Mouse (Mus musculus) hindbrain, embryonic 14.5 days (tissue): ENCODE data around the gene Aplp2. TPM values are rescaled to one million over a fixed set of nuclear protein-coding genes. Genes with fewer than 3 reads are reported as not detected.

Source experiments
- ATAC-seq: fragments of 200-750 bp; cut with Nextera tagmentation; 2 replicates; pipeline ENCODE4 v1.8.0; 2017; ENCODE audit warnings: moderate number of reproducible peaks, mild to moderate bottlenecking, moderate TSS enrichment, moderate library complexity; ENCODE audit not compliant: low FRiP score
- DNase-seq: peaks from one replicate; pipeline ENCODE4 v3.0.0-alpha.2; 2015; ENCODE audit warnings: low spot score
- H3K27ac ChIP-seq: fragments of 300-500 bp; sonication (generic); 2 replicates; pipeline ENCODE4 v1.5.1; 2014; ENCODE audit warnings: mild to moderate bottlenecking, moderate library complexity
- H3K27me3 ChIP-seq: fragments of 300-500 bp; sonication (generic); 2 replicates; pipeline ENCODE4 v1.6.1; 2014; ENCODE audit warnings: mild to moderate bottlenecking, low read length, mixed read lengths; ENCODE audit not compliant: control insufficient read depth, insufficient read depth
- H3K36me3 ChIP-seq: fragments of 300-500 bp; sonication (generic); replicated peaks from 2 replicates; pipeline ENCODE4 v1.6.1; 2014; ENCODE audit not compliant: control insufficient read depth, insufficient read depth
- H3K4me1 ChIP-seq: fragments of 300-500 bp; sonication (generic); replicated peaks from 2 replicates; pipeline ENCODE4 v1.6.1; 2014; ENCODE audit warnings: antibody characterized with exemption, low read length, mixed read lengths; ENCODE audit not compliant: control insufficient read depth, insufficient read depth
- H3K4me2 ChIP-seq: fragments of 300-500 bp; sonication (generic); replicated peaks from 2 replicates; pipeline ENCODE4 v1.6.1; 2014; ENCODE audit warnings: mild to moderate bottlenecking, moderate library complexity
- H3K4me3 ChIP-seq: fragments of 300-500 bp; sonication (generic); replicated peaks from 2 replicates; pipeline ENCODE4 v1.5.1; 2014; ENCODE audit warnings: mild to moderate bottlenecking, low read length
- H3K9ac ChIP-seq: fragments of 300-500 bp; sonication (generic); 2 replicates; pipeline ENCODE4 v1.6.1; 2014
- H3K9me3 ChIP-seq: fragments of 300-500 bp; sonication (generic); 2 replicates; pipeline ENCODE4 v1.6.1; 2016; ENCODE audit warnings: low read length; ENCODE audit not compliant: control insufficient read depth
- WGBS: fragments of 180-500 bp; shearing (Covaris S2); extraction: QIAGEN DNeasy Blood & Tissue Kit; methylation state at CpG from one replicate; pipeline ENCODE4 v1.1.7; 2014; 5-methylcytosine and 5-hydroxymethylcytosine counted together
- polyA plus RNA-seq: library from polyadenylated mRNA; unstranded; fragments of >200 nt; fragmentation: Nextera tagmentation; extraction: Ambion mirVana; gene quantifications from 2 replicates; pipeline ENCODE4 v1.2.1, GENCODE M21; 2014

Aplp2 gene
- polyA plus RNA-seq, 1 experiment from 2014 or later = 398 TPM

- Histone ChIP-seq H3K4me2 (no peak overlapping the region), H3K9me3 (no peaks in the 10 kb centered on the region), H3K27me3 (no peaks in the 10 kb centered on the region), H3K9ac (no peak overlapping the region), H3K4me3 (no peak overlapping the region), H3K27ac (no peak overlapping the region), H3K36me3 (no peaks in the 10 kb centered on the region), H3K4me1 (no peaks in the 10 kb centered on the region)
- DNase-seq (no peak), ATAC-seq (no peak)
- 64% methylated on average over 13 of the region's 13 CpGs for WGBS
Observed at GRCm38 (mm10) chr9:31122464-31123030, 89.1 kb downstream of the Aplp2 start.

DNA sequence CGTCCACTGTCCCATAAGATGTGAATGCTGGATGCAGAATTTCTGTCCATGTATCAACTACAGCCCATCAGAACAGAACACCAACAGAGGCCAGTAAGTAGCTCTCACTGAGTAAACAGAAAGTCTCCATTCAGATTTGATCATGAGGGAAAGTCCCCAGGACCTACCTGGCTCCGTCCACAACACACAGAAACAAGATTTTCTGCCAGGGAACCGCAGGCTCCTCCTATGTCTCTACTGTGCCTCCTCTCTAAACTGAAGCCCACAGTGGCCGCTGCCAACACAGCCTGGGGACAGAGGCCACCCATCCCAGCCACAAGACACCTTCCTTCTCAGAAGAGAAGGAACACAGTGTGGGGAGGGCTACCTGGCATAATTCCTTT is 91.1 kb downstream of the Aplp2 start:
- Histone ChIP-seq H3K4me1 (no peaks in the 10 kb centered on the region), H3K9ac (no peak overlapping the region), H3K27ac (no peak overlapping the region), H3K9me3 (no peaks in the 10 kb centered on the region), H3K4me3 (no peak overlapping the region), H3K4me2 (no peak overlapping the region), H3K27me3 (no peaks in the 10 kb centered on the region), H3K36me3 (no peaks in the 10 kb centered on the region)
- 77% methylated on average over 4 of the region's 4 CpGs for WGBS
- no peak for ATAC-seq
- no peak for DNase-seq

DNA sequence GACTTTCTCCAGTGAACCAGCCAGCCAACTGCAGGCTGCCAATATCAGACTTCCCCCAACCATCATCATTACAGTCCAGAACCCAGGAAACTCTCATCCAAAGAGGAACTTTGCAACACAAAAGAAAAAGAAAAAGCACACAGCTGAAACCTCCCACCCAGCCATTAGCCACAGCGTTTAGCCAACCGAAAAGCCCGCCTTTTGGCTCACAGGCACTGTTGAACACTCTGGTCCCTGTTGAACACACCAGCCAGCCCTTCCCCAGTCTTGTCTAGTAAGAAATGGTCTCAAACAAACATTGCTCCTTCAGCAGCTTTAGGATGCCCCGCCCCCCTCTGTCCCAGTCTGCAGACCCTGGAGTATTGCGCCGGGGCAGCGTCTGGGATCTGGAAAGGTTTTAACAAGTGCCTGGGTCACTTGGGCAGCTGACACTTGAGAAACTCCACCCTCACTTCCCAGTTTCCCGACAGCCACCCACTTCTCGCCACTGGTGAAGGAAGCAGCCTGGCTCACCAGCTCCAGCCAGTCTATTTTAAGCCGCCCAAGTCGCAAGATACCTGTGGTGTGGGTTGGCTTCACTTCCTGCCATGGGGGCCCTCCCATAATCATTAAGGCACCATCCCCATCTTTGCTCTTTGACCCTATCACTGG is 91.6 kb downstream of the Aplp2 start:
- no peaks in the 10 kb centered on the region for H3K27me3 ChIP-seq
- H3K9me3 ChIP-seq = no peaks in the 10 kb centered on the region
- no peak overlapping the region for H3K4me3 ChIP-seq
- H3K36me3 ChIP-seq = no peaks in the 10 kb centered on the region
- H3K27ac ChIP-seq = no peak overlapping the region
- DNase-seq = no peak
- H3K4me1 ChIP-seq = no peaks in the 10 kb centered on the region
- H3K9ac ChIP-seq = no peak overlapping the region
- no peak overlapping the region for H3K4me2 ChIP-seq
- 78% methylated on average over 11 of the region's 11 CpGs for WGBS
- no peak for ATAC-seq

DNA sequence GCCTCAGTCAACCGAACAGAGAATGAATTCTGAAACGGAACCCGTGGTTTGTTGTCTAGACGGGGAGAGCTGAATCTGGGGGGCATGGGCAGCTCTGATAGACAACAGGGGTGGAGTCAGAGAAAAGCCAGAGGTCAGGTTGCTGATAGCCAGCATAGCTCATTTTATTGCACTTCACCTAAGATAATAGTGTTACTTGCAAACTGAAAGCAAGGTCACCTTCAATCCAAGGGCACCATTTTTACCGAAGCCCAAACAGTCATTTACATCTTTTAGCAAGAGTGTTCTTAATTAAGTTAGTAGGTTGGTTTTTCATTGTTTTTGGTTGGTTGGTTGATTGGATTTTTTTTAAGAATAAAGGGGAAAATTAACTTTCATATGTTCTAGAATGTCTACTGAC is 92.2 kb downstream of the Aplp2 start:
- no peak for DNase-seq
- Histone ChIP-seq H3K9ac (no peak overlapping the region), H3K4me3 (no peak overlapping the region), H3K9me3 (no peaks in the 10 kb centered on the region), H3K27me3 (no peaks in the 10 kb centered on the region), H3K4me1 (no peaks in the 10 kb centered on the region), H3K36me3 (no peaks in the 10 kb centered on the region), H3K27ac (no peak overlapping the region), H3K4me2 (no peak overlapping the region)
- 86% methylated on average over 5 of the region's 5 CpGs for WGBS
- ATAC-seq = no peak

DNA sequence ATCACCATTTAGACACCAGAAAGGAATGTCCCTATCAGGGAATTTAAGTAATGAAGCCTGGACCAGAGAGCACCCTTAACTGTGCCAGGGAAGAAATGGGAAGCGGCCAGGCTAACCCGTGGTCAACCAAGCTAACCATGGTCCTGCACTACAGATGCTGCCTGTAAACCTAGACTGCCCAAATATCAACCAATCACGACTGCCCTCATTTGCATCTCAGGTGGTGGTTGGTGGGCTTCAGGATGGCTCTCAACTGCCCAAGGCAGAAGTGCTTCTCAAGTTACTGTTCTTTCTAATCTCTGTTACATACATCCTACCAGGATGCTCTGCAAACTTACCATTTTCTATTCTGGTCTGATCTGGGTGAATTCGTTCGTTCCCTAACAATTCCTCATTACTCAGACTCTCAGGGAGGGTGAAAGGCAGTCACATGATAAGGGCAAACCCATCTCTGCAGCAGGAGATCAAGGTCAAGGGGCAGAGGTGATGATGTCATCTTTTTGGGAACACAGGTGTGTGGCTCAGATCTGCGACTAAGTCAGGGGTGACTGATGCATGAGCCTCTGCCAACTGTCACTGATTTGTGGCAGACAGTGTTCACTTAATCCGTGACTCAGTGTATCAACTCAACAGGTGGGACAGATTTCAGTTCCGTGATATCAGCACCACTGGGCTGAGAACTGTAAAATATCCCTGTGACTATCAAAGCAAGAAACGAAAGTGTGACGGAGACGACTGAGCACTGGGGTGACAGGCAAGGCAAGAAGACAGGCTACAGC is 92.9 kb downstream of the Aplp2 start:
- no peaks in the 10 kb centered on the region for H3K27me3 ChIP-seq
- 44% methylated on average over 11 of the region's 11 CpGs for WGBS
- no peak for DNase-seq
- H3K9ac ChIP-seq = no peak overlapping the region
- ATAC-seq = no peak
- H3K4me2 ChIP-seq = no peak overlapping the region
- H3K4me3 ChIP-seq = no peak overlapping the region
- no peaks in the 10 kb centered on the region for H3K4me1 ChIP-seq
- no peaks in the 10 kb centered on the region for H3K36me3 ChIP-seq
- H3K9me3 ChIP-seq = no peaks in the 10 kb centered on the region
- no peak overlapping the region for H3K27ac ChIP-seq

DNA sequence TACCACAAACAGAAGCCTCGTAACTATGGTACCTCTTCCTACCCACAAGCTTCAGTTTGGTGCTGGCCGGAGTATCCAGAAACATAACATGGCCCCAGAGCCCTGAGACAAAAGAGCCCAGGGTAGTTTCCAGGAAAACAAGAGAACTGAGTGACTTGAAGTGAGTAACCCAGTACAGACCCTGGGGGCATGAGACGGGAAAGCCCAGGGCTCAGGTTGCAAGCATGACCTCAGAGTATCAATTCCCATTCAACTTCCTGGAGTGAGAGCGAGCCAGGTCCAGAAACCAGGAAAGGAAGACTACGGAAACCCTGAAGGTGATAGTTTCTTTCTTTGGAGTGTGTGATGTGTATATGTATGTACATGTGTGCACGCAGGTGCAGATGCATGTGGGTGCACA is 94.1 kb downstream of the Aplp2 start:
- H3K36me3 ChIP-seq = no peaks in the 10 kb centered on the region
- WGBS = 96% methylated on average over 6 of the region's 6 CpGs
- no peaks in the 10 kb centered on the region for H3K9me3 ChIP-seq
- H3K9ac ChIP-seq = no peak overlapping the region
- H3K27ac ChIP-seq = no peak overlapping the region
- H3K27me3 ChIP-seq = no peaks in the 10 kb centered on the region
- H3K4me1 ChIP-seq = no peaks in the 10 kb centered on the region
- ATAC-seq (no peak), DNase-seq (no peak)
- H3K4me3 ChIP-seq = no peak overlapping the region
- no peak overlapping the region for H3K4me2 ChIP-seq

DNA sequence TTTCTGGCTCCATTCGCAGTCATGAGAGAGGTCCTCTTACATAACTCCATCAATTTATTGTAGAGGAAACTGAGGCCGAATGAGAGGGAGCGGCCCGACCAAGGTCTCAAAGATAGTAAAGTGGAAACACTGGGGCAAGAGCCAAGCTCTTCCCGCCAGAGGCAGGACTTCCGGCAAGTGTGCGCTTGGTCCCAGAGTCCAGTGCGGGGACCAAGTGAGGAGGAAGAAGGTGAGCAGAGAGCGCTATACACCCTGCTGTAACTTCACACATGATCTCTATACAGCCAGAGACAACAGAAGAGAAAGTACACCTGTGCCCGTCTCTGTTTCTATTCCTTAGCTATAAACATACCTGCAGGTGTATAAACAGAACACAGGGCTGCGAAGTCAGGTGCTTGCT is 94.5 kb downstream of the Aplp2 start:
- Histone ChIP-seq H3K27ac (no peak overlapping the region), H3K4me1 (no peaks in the 10 kb centered on the region), H3K4me3 (no peak overlapping the region), H3K9me3 (no peaks in the 10 kb centered on the region), H3K9ac (no peak overlapping the region), H3K27me3 (no peaks in the 10 kb centered on the region), H3K4me2 (no peak overlapping the region), H3K36me3 (no peaks in the 10 kb centered on the region)
- ATAC-seq (no peak), DNase-seq (no peak)
- 94% methylated on average over 11 of the region's 11 CpGs for WGBS

DNA sequence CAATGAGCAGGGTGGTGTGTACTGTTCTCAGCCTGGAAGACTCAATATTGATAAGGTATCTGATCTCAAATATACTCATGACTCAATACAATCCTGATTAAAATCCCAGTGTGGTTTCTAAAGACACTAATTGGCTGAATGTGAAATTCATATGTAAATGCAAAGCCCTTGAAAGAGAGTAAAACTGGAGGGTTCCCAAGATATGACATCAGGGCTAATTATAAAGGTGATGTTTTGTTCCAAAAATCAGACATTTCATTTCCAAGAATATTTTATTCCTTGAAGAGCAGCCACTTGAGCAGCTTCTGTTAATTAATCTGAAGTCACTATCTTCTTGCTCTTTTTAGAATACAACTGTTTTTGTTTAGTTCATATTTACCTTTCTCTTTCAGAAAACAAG is 96.0 kb downstream of the Aplp2 start:
- no peaks in the 10 kb centered on the region for H3K9me3 ChIP-seq
- no peak overlapping the region for H3K9ac ChIP-seq
- no peaks in the 10 kb centered on the region for H3K36me3 ChIP-seq
- no peak overlapping the region for H3K4me3 ChIP-seq
- ATAC-seq (no peak), DNase-seq (no peak)
- H3K4me1 ChIP-seq = no peaks in the 10 kb centered on the region
- H3K27me3 ChIP-seq = no peaks in the 10 kb centered on the region
- no peak overlapping the region for H3K4me2 ChIP-seq
- no peak overlapping the region for H3K27ac ChIP-seq

DNA sequence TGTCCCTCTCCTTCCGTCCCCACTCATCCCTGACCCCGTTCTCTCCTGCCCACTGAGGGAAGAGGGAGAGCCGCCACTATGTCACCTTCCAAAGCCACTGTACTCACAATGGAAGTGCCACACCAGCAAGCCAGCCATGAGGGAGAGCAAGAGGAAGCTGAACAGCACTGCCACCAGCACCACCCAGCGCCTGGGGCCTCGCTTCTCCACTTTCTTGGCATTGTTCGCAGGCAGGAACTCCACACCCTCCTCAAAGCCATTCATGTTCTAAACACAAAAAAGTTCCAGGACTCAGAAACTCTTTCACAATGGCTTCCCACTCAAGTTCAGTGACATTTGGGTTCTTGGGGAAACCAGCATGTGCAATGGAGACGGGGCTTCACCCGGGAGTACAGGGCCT is 103.2 kb downstream of the Aplp2 start:
- Histone ChIP-seq H3K9me3 (no peaks in the 10 kb centered on the region), H3K4me3 (no peak overlapping the region), H3K9ac (no peak overlapping the region), H3K27ac (no peak overlapping the region), H3K36me3 (no peaks in the 10 kb centered on the region), H3K27me3 (no peaks in the 10 kb centered on the region), H3K4me2 (no peak overlapping the region), H3K4me1 (no peaks in the 10 kb centered on the region)
- no peak for DNase-seq
- ATAC-seq = no peak
- 88% methylated on average over 8 of the region's 8 CpGs for WGBS
